Mouse (Mus musculus): ENCODE measurements around the gene Mtch1.
A peak's percentile ranks its signal among the peaks of the same experiment; 100 is the strongest.
"Not testable (repeated sequence)": the region's sequence is repeated elsewhere in the genome, so short reads cannot be mapped to it uniquely, and the experiment has no call there.

The Mtch1 gene

DNA sequence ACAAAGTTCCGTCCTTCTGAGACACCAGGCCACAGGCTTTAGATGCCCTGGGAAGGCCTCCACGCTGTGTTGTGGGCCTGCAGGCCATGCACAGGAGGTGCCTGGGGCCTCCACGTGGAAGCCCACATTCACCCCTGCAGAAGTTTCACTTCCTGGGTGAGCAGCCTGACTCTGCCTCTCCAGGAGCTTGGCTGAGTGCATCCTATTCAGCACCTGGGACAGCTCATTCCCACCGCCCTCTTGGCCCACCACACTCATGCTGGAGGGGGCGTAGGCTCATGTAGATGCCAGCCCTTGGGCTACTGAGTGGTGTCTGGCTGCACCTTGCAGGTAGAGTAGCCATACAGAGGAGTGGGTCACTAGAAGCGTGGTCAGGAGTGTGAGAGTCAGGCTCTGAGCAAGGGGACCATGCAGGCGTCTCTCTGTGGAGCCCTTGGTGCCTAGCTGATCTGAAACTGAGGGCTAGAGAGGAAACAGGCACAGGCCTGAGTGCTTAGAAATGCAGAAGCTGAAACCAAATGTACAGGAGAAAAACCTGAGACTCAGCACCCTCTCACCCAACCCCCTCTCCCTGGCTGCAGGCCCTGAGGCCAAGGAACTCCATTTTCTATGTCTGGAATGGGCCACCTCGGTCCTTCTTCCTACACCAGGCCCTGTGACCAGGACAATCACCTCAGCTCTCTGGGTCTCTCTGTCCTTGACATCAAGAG lies 14.4 kb upstream of the Mtch1 start:
- DNase-seq: no peak

DNA sequence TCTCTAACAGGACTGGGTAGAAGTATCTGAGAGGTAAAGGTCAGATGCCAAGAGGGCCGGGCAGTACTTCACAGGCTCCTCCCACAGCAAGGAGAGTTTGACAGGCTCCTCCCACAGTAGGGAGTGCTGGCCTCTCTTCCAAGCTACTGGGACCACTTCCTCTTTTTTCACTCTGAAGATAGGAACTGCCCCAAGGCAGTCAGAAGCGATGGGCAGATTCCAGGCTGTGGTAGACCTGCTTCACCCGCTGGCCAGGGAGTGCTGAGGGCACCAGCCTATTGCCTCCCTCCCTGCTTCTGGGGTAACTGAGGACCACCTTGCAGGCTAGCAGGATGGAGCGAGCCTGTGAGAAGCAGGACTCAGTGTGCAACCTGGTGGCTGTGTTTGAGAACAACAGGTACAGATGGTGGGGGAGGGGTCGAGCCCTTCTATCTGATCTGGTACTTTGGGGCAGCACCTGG lies 13.1 kb upstream of the Mtch1 start, which contains the start of gene Fgd2:
Fgd2 (plus strand) TSS at position 154 of the 461 bp plus-strand sequence.
- DNase-seq: no peak

DNA sequence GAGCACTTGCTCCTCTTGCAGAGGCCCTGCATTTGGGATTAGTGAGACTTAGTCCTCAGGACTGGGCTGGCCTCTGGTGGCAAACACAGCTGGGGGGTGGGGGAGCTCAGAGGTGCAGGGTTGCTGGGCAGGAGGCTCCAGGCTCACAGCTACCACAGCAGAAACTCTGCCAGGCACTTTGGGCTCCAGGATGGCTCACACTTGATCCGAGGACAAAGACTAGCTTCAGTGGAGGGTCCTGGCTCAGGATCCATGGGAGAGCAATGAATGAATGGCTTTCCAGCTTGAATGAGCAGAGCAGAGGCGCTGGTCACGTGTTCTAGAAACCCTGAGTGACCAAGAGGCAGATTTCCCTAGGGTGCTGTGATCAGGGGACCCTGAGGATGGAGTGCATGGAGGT lies 11.2 kb upstream of the Mtch1 start:
- no peak for DNase-seq

GRCm38 (mm10) chr17:29356882-29357281 lies 9.1 kb upstream of the Mtch1 start:
- DNase-seq: no peak

DNA sequence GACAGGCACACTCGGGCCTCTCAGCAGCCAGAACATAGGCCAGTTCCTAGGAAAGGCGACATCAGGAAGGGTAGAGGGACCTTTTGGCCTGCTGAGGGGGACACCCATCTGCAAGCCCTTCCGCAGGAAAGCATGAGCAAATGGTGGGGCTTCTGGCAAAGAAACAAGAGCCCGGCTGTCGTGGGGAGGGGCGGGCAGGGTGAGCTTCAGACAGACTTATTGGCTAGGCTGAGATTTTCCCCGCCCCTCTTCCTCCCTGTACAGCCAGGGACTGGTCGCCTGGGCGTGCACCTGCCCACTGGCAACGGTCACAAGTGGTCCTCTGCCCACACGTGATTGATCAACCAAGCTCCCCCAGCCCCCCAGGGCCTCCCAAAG lies 8.7 kb upstream of the Mtch1 start:
- DNase-seq: peak; percentile 45 to 59

DNA sequence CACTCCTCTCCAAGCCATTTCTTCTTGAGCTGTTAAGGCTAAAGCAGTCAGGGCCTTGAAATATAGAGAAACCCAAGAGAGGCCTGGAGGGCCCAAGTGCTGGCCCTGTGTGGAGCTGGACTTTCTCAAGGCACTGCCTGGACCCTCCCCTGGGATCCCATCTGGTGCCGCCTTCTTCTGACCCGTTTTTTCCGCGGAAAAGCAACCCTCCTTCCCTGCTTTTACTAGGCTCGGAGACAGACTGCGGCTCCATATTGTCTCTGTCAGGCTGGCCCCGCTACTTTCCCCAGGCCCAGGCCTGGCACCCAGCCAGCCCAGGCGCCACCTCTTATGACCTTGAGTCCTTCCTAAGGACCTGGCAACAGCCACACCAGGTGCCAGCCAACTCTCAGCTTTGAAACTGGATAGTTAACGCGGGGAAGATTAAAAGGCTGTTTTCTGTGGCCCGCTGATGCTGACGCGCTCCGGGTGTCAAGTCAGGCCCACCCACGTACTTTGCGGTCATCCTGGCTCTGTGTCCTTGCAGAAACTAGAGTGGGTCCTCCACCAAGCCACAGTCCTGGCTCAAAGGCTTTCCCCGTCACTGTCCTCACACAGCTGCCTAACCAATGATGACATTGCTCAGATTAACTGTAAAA lies 8.2 kb upstream of the Mtch1 start:
- DNase-seq: peak; percentile 58 to 64

DNA sequence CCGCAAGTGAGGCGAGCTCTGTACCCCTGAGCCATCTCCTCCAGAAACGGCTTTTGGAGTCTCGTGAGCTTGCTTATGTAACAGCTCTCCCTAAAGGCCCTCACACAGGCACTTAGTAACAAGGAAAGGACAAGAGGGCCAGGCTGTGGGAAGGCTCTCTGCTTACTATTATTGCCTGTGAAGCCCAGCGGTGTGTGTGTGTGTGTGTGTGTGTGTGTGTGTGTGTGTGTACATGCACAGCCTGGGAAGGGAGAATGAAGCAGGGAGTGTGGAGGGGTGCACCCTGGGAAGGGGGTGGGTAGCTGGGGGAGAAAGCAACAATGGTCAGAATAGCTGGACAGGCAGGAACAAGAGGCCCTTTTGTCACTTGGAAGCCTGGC lies 7.7 kb upstream of the Mtch1 start:
- DNase-seq: no peak

DNA sequence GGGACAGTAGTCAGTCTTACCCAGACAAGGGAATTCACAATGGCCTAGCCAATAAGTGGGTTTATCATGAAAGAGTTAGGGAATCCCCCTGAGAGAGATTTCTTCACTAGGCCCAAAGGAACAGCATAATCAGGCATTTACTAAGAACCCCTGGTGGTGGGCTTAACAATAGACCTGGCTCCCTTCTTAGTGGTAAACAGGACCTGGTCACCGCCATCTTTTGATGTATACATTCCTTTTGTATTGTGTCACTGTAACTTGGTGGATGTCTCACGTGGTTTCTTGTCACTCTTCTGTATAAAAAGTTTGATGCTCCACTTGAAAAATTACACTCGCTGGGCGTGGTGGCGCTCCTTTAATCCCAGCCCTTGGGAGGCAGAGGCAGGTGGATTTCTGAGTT lies 3.3 kb upstream of the Mtch1 start:
- not testable (repeated sequence) for DNase-seq

DNA sequence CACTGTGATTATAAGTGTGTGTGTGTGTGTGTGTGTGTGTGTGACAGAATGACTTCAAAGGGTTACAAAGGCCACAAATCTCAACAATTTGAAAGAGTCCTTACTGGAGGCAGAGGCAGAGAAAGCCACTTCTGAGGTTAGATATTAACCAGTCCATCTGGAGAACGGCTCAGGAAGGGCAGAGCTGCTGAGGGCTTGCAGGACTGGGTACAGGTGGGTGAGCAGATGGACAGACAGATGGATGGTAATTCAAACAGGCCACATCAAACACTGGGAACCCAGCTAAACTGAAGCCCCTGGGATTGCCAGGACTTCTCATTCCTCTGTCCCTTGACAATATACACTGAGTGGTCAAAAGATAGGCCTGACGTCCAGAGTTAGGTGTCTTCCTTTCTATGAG lies 1.3 kb upstream of the Mtch1 start:
- DNase-seq: peak; percentile 33 to 61

GRCm38 (mm10) chr17:29347126-29347644 lies 549 bp downstream of the Mtch1 start:
- peak in 1 of 2 experiments; percentile 68 for DNase-seq

DNA sequence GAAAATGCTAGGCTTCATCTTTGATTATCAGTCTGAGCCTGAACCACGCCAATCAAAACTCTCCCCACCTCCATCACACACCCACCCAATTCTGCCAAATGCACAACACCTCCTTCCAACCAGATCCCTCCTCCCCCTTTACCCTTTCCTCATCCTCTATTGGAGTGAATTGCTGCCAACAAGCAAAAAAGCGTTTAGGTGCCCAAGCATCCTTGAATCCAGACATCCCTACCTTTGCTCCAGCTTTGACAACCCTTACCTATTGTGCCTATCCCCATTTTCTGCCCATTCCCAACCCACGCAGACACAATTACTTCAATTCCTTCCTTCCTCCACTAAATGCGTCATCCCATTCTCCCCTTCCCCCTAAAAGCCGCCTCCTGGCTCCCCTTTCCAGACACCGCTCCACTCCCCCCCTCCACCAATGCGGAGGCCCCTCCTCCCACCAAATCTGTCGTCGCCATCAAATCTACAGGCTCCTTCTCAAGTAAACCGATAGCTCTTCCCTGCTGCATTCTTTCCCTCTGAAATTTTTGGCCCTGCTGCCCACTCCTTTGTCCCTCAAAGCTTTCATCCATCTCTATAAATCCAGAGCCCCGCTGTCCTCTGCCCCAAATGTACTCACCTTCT lies 1.1 kb downstream of the Mtch1 start:
- peak; percentile 57 to 58 for DNase-seq

GRCm38 (mm10) chr17:29345272-29345671 lies 2.5 kb downstream of the Mtch1 start:
- no peak for DNase-seq

GRCm38 (mm10) chr17:29343241-29343640 lies 4.5 kb downstream of the Mtch1 start:
- no peak for DNase-seq

- DNase-seq: no peak
Measured at GRCm38 (mm10) chr17:29342010-29342910, 5.5 kb downstream of the Mtch1 start.

- DNase-seq: peak in 1 of 2 experiments; percentile 54
Measured at GRCm38 (mm10) chr17:29341591-29342003, 6.1 kb downstream of the Mtch1 start.

DNA sequence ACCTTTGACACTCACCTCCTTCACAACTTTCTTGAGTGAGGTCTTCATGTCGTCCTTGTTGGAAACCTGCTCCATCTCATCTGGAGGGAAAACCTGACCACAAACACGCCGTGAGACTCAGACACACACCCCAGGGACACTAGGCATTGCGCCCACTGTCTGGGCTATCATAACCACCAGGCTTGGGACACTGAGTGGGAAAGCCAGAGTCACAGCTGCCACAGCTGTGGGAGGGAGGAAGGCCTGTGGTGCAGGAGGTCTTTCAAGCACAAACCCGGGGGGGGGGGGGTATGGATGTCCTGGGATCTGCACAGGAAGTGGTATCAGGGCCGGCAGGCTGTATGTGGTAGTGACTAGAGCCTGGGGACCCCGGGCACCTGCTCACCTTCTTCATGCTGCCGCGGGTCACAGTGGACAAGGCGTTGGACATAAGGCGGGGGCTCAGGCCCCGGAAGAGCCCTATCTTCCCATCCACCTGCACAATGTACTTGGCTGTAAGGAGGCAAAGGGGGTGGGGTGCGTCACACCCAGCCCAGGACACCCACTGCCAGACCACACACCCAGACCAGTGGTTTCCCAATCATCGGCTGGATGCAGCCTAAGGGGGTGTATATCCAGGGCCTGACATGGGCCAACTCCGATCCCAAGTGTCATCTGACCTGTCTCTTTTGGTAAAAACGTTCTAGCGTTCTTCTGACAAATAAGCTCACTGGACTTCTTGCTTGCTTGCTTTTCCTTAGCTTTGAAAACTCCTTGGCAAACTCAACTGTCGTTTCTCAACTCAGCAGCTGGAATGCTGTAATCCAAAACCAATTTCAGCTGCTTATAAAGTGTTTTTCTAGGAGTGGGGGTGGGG lies 7.1 kb downstream of the Mtch1 start:
- no peak for DNase-seq

DNA sequence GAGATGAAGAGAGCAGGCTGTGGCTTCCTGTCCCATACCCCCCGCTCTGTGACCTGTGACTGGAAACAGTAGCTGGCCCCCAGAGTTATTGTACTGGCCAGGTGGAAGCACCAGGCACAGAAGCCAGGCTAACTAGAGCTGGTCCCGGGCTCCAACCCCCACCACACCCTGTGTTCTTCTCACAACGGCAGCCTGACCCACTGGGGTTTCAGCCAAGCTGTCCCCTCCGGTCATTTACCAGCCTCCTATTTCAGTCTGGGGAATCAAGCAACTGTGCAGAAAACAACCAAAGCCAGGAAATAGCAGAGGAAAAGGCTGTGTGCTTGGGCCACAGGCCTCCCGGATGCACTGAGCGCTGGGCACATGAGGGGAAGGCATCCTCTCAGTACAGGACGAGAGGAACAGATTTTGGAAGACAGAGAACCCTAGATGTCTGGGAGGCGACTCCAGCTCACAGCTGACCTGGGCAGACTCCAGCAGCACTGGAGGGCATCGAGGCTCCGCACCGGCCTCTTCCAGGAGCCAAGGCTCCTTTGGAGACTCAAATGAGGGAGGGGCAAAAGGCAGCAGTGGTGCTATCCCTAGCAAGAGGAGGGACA lies 8.5 kb downstream of the Mtch1 start:
- peak; percentile 52 to 69 for DNase-seq

DNA sequence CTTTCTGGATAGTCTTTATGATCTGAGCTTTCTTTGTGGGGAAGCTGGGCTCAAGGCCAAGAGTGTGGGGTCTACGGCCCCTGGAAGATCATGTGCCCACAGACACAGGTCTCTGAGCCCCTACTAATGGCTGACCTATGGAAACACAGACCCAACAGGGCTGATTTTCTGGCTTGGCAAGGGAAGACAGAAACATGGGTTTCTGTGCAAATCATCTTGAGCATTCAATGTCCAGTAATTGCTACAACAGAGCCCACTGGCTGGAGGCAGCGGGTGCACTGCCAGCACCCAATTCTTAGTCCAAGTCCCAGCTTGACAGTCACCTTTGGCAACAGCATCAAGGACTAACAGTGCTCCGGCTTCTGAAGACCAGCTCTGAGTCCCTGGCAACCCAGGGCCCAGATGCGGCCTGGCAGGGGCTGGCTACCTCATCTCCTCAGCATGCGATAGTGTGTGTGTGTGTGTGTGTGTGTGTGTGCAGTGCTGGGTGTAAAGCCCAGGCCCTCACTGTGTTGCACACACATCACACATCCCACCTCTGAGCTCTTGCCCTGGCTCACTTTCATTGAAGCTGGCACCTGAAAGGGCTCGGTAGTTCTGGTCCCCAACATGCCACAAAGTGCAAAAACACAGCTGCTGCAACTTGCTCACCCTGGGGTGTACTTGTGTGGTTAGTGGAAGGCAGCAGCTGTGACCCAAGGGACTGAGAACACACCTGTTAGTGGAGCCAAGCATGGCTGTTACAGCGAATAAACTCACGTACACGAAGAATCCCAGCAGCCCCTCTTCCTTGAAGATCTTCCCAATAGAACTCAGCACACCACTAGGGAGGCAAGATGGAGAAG lies 9.5 kb downstream of the Mtch1 start:
- peak; percentile 27 to 29 for DNase-seq

DNA sequence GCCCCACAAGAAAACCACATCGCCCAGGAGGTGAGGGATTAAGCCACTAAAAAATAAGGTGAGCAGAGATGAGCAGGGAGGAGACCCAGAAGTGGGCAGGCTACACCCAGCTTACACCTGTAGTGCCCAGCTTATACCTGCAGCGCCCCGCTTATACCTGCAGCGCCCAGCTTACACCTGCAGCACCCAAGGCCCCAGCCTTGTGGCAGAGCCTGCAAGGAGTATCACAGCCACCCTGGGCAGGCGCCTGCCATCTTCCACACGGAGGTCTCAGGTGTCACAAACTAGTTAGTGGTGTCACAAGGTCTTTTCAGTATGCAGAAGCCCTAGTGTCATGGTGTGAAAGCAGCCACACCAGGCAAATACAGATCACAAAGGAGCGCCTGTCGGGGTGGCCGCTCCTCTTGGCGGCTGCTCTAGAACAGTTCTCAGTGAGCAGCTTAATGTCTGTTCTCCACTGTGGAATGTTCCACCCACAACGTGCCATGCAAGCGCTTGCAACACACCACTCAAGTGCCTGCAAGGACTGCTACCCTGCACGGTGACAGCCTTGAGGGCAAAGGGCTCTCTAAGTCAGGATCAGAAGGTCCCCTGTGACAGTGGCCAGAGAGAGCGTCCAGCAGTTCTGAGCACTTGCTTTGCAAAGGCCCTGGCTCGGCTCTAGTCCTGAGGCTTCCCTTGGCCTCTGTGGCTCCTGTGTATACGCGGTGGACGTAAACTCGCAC lies 11.3 kb downstream of the Mtch1 start:
- DNase-seq: no peak
